Mouse (Mus musculus) lung, postnatal 0 days (tissue): Measurements from ENCODE around the gene Kbtbd8. TPM values are rescaled to one million over a fixed set of nuclear protein-coding genes. Genes with fewer than 3 reads are reported as not detected.

Source experiments
- ATAC-seq: fragments of 200-750 bp; cut with Nextera tagmentation; 2 replicates; pipeline ENCODE4 v1.8.0; 2017; ENCODE audit warnings: moderate library complexity
- DNase-seq: peaks from one replicate; pipeline ENCODE4 v3.0.0-alpha.2; 2016; ENCODE audit warnings: low spot score
- H3K27ac ChIP-seq: fragments of 300-500 bp; sonication (generic); 2 replicates; pipeline ENCODE4 v1.5.1; 2014; ENCODE audit warnings: antibody characterized with exemption, mild to moderate bottlenecking, low read length, mixed read lengths
- H3K27me3 ChIP-seq: fragments of 300-500 bp; sonication (generic); replicated peaks from 2 replicates; pipeline ENCODE4 v1.6.1; 2014; ENCODE audit warnings: low read length, mixed read lengths; ENCODE audit not compliant: insufficient read depth
- H3K36me3 ChIP-seq: fragments of 300-500 bp; sonication (generic); 2 replicates; pipeline ENCODE4 v1.6.1; 2014; ENCODE audit warnings: low read length, mixed read lengths; ENCODE audit not compliant: insufficient read depth
- H3K4me1 ChIP-seq: fragments of 300-500 bp; sonication (generic); 2 replicates; pipeline ENCODE4 v1.6.1; 2014; ENCODE audit warnings: antibody characterized with exemption, low read depth, low read length, mixed read lengths; ENCODE audit not compliant: insufficient read depth
- H3K4me2 ChIP-seq: fragments of 300-500 bp; sonication (generic); replicated peaks from 2 replicates; pipeline ENCODE4 v1.6.1; 2014; ENCODE audit warnings: low read depth, mild to moderate bottlenecking, low read length, moderate library complexity, mixed read lengths
- H3K4me3 ChIP-seq: fragments of 300-500 bp; sonication (generic); 2 replicates; pipeline ENCODE4 v1.5.1; 2014; ENCODE audit warnings: low read depth, low read length
- H3K9ac ChIP-seq: fragments of 300-500 bp; sonication (generic); replicated peaks from 2 replicates; pipeline ENCODE4 v1.6.1; 2014; ENCODE audit warnings: low read depth, mild to moderate bottlenecking
- H3K9me3 ChIP-seq: fragments of 300-500 bp; sonication (generic); 2 replicates; pipeline ENCODE4 v1.6.1; 2016; ENCODE audit warnings: low read length, mixed read lengths
- CTCF ChIP-seq: IDR thresholded peaks from 2 replicates; pipeline ENCODE4 v1.5.1; 2016; ENCODE audit warnings: antibody characterized with exemption, mild to moderate bottlenecking
- EP300 ChIP-seq: IDR thresholded peaks from 2 replicates; pipeline ENCODE4 v1.6.1; 2016; ENCODE audit warnings: antibody characterized with exemption, mild to moderate bottlenecking, control low read depth
- WGBS: fragments of 180-500 bp; shearing (Covaris S2); extraction: QIAGEN DNeasy Blood & Tissue Kit; methylation state at CpG from one replicate; pipeline ENCODE4 v1.1.7; 2014; 5-methylcytosine and 5-hydroxymethylcytosine counted together
- polyA plus RNA-seq: library from polyadenylated mRNA; unstranded; fragments of >200 nt; fragmentation: Nextera tagmentation; extraction: Ambion mirVana; gene quantifications from 2 replicates; pipeline ENCODE4 v1.2.1, GENCODE M21; 2015

Gene Kbtbd8
- polyA plus RNA-seq, 1 experiment from 2014 or later = 0.91 TPM

GRCm38 (mm10) chr6:95165630-95166029, 48.6 kb downstream of the Kbtbd8 start:
- Histone ChIP-seq H3K9me3 (no peaks in the 10 kb centered on the region), H3K4me1 (no peaks in the 10 kb centered on the region), H3K36me3 (no peaks in the 10 kb centered on the region), H3K4me3 (no peak overlapping the region), H3K4me2 (no peak overlapping the region), H3K27me3 (no peaks in the 10 kb centered on the region), H3K9ac (no peak overlapping the region), H3K27ac (no peak overlapping the region)
- no peak for ATAC-seq
- TF ChIP-seq EP300 (no peak), CTCF (no peak)
- no peak for DNase-seq

- WGBS = 21% methylated on average over 5 of the region's 5 CpGs
- Histone ChIP-seq H3K4me3 (no peak overlapping the region), H3K36me3 (no peaks in the 10 kb centered on the region), H3K4me2 (no peak overlapping the region), H3K27me3 (no peaks in the 10 kb centered on the region), H3K9me3 (no peaks in the 10 kb centered on the region), H3K27ac (no peak overlapping the region), H3K4me1 (no peaks in the 10 kb centered on the region), H3K9ac (no peak overlapping the region)
- TF ChIP-seq EP300 (no peak), CTCF (no peak)
- no peak for DNase-seq
- ATAC-seq = no peak
Measured at GRCm38 (mm10) chr6:95167668-95168227, 50.7 kb downstream of the Kbtbd8 start.

GRCm38 (mm10) chr6:95169411-95169810, 52.4 kb downstream of the Kbtbd8 start:
- TF ChIP-seq CTCF (no peak), EP300 (no peak)
- no peak for DNase-seq
- H3K27ac ChIP-seq = no peak overlapping the region
- no peak for ATAC-seq
- WGBS = 76% methylated on average over 6 of the region's 6 CpGs
- no peaks in the 10 kb centered on the region for H3K36me3 ChIP-seq
- H3K4me3 ChIP-seq = no peak overlapping the region
- no peak overlapping the region for H3K4me2 ChIP-seq
- no peaks in the 10 kb centered on the region for H3K27me3 ChIP-seq
- H3K4me1 ChIP-seq = no peaks in the 10 kb centered on the region
- no peak overlapping the region for H3K9ac ChIP-seq
- no peaks in the 10 kb centered on the region for H3K9me3 ChIP-seq

GRCm38 (mm10) chr6:95174311-95175143, 57.5 kb downstream of the Kbtbd8 start:
- Histone ChIP-seq H3K9me3 (no peaks in the 10 kb centered on the region), H3K9ac (no peak overlapping the region), H3K4me3 (no peak overlapping the region), H3K4me1 (no peaks in the 10 kb centered on the region), H3K4me2 (no peak overlapping the region), H3K27me3 (no peaks in the 10 kb centered on the region), H3K27ac (no peak overlapping the region), H3K36me3 (no peaks in the 10 kb centered on the region)
- TF ChIP-seq EP300 = no peak
- no peak for TF ChIP-seq CTCF
- DNase-seq (no peak), ATAC-seq (no peak)
- 82% methylated on average over 9 of the region's 9 CpGs for WGBS

Other genes with a start within 250 kb of the Kbtbd8 start
- not detected in 2 replicates for gene Gm10234, start 204.9 kb downstream of the Kbtbd8 start, polyA plus RNA-seq